Mouse (Mus musculus): ENCODE results near the gene Psg19.
"Not testable (repeated sequence)": the region's sequence is repeated elsewhere in the genome, so short reads cannot be mapped to it uniquely, and the experiment has no call there.

Psg19 gene

GRCm38 (mm10) chr7:18798420-18798819 is at the start of gene Psg19:
Gene Psg19 (minus strand): TSS chr7:18798520.
- in situ Hi-C loops (cut with MboI, MseI), result no loop called here

GRCm38 (mm10) chr7:18844811-18845210 is 46.5 kb upstream of the Psg19 start:
- in situ Hi-C loops (cut with MboI, MseI), result no loop called here

GRCm38 (mm10) chr7:18841174-18841567 is 42.9 kb upstream of the Psg19 start:
- in situ Hi-C loops (cut with MboI, MseI), result no loop called here

GRCm38 (mm10) chr7:18840386-18841173 is 42.3 kb upstream of the Psg19 start:
- in situ Hi-C loops (cut with MboI, MseI), result no loop called here

GRCm38 (mm10) chr7:18839865-18840264 is 41.5 kb upstream of the Psg19 start, which contains the start of gene Mill2:
Gene Mill2 (plus strand): TSS chr7:18839966.
- in situ Hi-C loops (cut with MboI, MseI), result no loop called here

- in situ Hi-C loops (cut with MboI, MseI), result no loop called here
Observed at GRCm38 (mm10) chr7:18832298-18832697, 34.0 kb upstream of the Psg19 start.

GRCm38 (mm10) chr7:18829545-18829944 is 31.2 kb upstream of the Psg19 start:
- in situ Hi-C loops (cut with MboI, MseI), result no loop called here

- in situ Hi-C loops (cut with MboI, MseI), result no loop called here
Observed at GRCm38 (mm10) chr7:18828592-18828991, 30.3 kb upstream of the Psg19 start.

- in situ Hi-C loops (cut with MboI, MseI), result no loop called here
Observed at GRCm38 (mm10) chr7:18827792-18828546, 29.6 kb upstream of the Psg19 start.

GRCm38 (mm10) chr7:18821507-18821906 is 23.2 kb upstream of the Psg19 start, which contains the start of gene Psg17:
Gene Psg17 (minus strand): TSS chr7:18821607.
- in situ Hi-C loops (cut with MboI, MseI), result no loop called here

- in situ Hi-C loops (cut with MboI, MseI), result loop anchor here (5.0 kb wide), 1 partner anchor 1721 kb away; no protein-coding TSS in a partner anchor
Observed at GRCm38 (mm10) chr7:18818301-18818700, 20.0 kb upstream of the Psg19 start.

GRCm38 (mm10) chr7:18803526-18803925 is 5.2 kb upstream of the Psg19 start:
- in situ Hi-C loops (cut with MboI, MseI), result no loop called here

- in situ Hi-C loops (cut with MboI, MseI), result no loop called here
Observed at GRCm38 (mm10) chr7:18799129-18799528, 809 bp upstream of the Psg19 start.

GRCm38 (mm10) chr7:18790671-18791070 is 7.6 kb downstream of the Psg19 start:
- in situ Hi-C loops (cut with MboI, MseI), result not testable (repeated sequence)

GRCm38 (mm10) chr7:18781301-18781700 is 17.0 kb downstream of the Psg19 start:
- in situ Hi-C loops (cut with MboI, MseI), result not testable (repeated sequence)

GRCm38 (mm10) chr7:18779337-18779781 is 19.0 kb downstream of the Psg19 start:
- in situ Hi-C loops (cut with MboI, MseI), result no loop called here

GRCm38 (mm10) chr7:18762885-18763284 is 35.4 kb downstream of the Psg19 start:
- in situ Hi-C loops (cut with MboI, MseI), result not testable (repeated sequence)

- in situ Hi-C loops (cut with MboI, MseI), result not testable (repeated sequence)
Observed at GRCm38 (mm10) chr7:18760152-18760551, 38.2 kb downstream of the Psg19 start.

- in situ Hi-C loops (cut with MboI, MseI), result not testable (repeated sequence)
Observed at GRCm38 (mm10) chr7:18749896-18750477, 48.3 kb downstream of the Psg19 start.

- in situ Hi-C loops (cut with MboI, MseI), result no loop called here
Observed at GRCm38 (mm10) chr7:18748994-18749895, 49.1 kb downstream of the Psg19 start.

GRCm38 (mm10) chr7:18747420-18747819 is 50.9 kb downstream of the Psg19 start:
- in situ Hi-C loops (cut with MboI, MseI), result not testable (repeated sequence)

Data from regulatory T cell (primary cell).